Comparison of ENCODE assay signal across 7 mouse cellular contexts in genomic region chr11:70021264-70022132, GRCm38 (mm10). TPM values are rescaled to one million over a fixed set of nuclear protein-coding genes. Genes with fewer than 3 reads are reported as not detected.
A peak's percentile ranks its signal among the peaks of the same experiment; 100 is the strongest.
DNase-seq lines count a peak whose midpoint lies in the region; ATAC-seq and TF ChIP-seq lines count a peak whose summit lies in the region.

No protein-coding gene starts in this region.

- intact Hi-C loops in left cerebral cortex, postnatal 4 days (cut with DNase I) = no loop called here

- DNase-seq in adrenal gland, adult 8-10 months = peak; percentile 97
- peak; percentile 100 for DNase-seq in embryo, embryonic 9.5 days (ENCODE audit: extremely low spot score)
- peak; percentile 94 to 98 for DNase-seq in gastrocnemius, postnatal 4 days (ENCODE audit: low spot score in 2 of 2)
- peak; percentile 100 for DNase-seq in left cerebral cortex, postnatal 4 days

- peak overlapping the region; percentile 71 for H3K4me2 ChIP-seq in intestine, postnatal 0 days (replicated peaks; ENCODE audit: low read depth)
- peak overlapping the region; percentile 91 for H3K4me2 ChIP-seq in midbrain, embryonic 12.5 days (replicated peaks)

- H3K27ac ChIP-seq in intestine, postnatal 0 days (ENCODE audit: low read depth, low read length) = no peak overlapping the region
- H3K27ac ChIP-seq in midbrain, embryonic 12.5 days (replicated peaks) = peak overlapping the region; percentile 94
- no peak overlapping the region for H3K27ac ChIP-seq in small intestine, adult 2 months (ENCODE audit: insufficient read depth, low read depth, low read length)

- H3K27me3 ChIP-seq in intestine, postnatal 0 days (replicated peaks; ENCODE audit: control insufficient read depth, insufficient read depth, low read length) = peaks cover 20% of the 10 kb centered on the region
- no peaks in the 10 kb centered on the region for H3K27me3 ChIP-seq in midbrain, embryonic 12.5 days
- H3K27me3 ChIP-seq in small intestine, adult 2 months (ENCODE audit: control insufficient read depth, insufficient read depth, low read length) = peaks cover 15% of the 10 kb centered on the region

- H3K9me3 ChIP-seq in intestine, postnatal 0 days (ENCODE audit: control insufficient read depth) = no peaks in the 10 kb centered on the region
- no peaks in the 10 kb centered on the region for H3K9me3 ChIP-seq in midbrain, embryonic 12.5 days

- no peak for TF ChIP-seq POLR2A in small intestine, adult 2 months (IDR thresholded peaks at IDR 0.05; ENCODE audit: low read depth, low read length)

- TF ChIP-seq CTCF in intestine, postnatal 0 days (IDR thresholded peaks at IDR 0.05; ENCODE audit: low read depth) = 0 out of 2 replicates have a peak, but pooled peaks have one; percentile 17
- TF ChIP-seq CTCF in small intestine, adult 2 months (IDR thresholded peaks at IDR 0.05; ENCODE audit: extremely low read depth, insufficient read length, insufficient replicate concordance, low read depth, low read length) = no peak

- ATAC-seq in intestine, postnatal 0 days = peak; percentile 77
- ATAC-seq in midbrain, embryonic 12.5 days (ENCODE audit: low FRiP score, low read depth) = peak; percentile 64

- H3K9ac ChIP-seq in intestine, postnatal 0 days (ENCODE audit: low read depth, low read length) = no peak overlapping the region; the same call in 1 of the 2 replicates
- H3K9ac ChIP-seq in midbrain, embryonic 12.5 days (replicated peaks) = peak overlapping the region; percentile 43; the same call in 1 of the 2 replicates

- H3K4me1 ChIP-seq in intestine, postnatal 0 days (replicated peaks; ENCODE audit: control insufficient read depth, insufficient read depth, low read length) = 0 out of 2 replicates have a peak, but pooled peaks cover 2% of the 10 kb centered on the region
- H3K4me1 ChIP-seq in midbrain, embryonic 12.5 days = peaks cover 81% of the 10 kb centered on the region
- H3K4me1 ChIP-seq in small intestine, adult 2 months (ENCODE audit: control insufficient read depth, insufficient read depth, insufficient read length, low read length) = no peaks in the 10 kb centered on the region

- WGBS in intestine, postnatal 0 days = 2% methylated on average over 40 of the region's 40 CpGs
- WGBS in midbrain, embryonic 12.5 days = 1% methylated on average over 35 of the region's 40 CpGs
- WGBS in small intestine, adult 2 months = 3% methylated on average over 40 of the region's 40 CpGs

- H3K4me3 ChIP-seq in intestine, postnatal 0 days (ENCODE audit: low read depth, low read length) = peak overlapping the region; percentile 45
- H3K4me3 ChIP-seq in midbrain, embryonic 12.5 days = peak overlapping the region; percentile 72
- H3K4me3 ChIP-seq in small intestine, adult 2 months (ENCODE audit: low read depth, low read length) = peak overlapping the region; percentile 78

- no peaks in the 10 kb centered on the region for H3K36me3 ChIP-seq in intestine, postnatal 0 days (ENCODE audit: control insufficient read depth, insufficient read depth)
- no peaks in the 10 kb centered on the region for H3K36me3 ChIP-seq in midbrain, embryonic 12.5 days
- H3K36me3 ChIP-seq in small intestine, adult 2 months (ENCODE audit: control insufficient read depth, insufficient read depth, low read length) = no peaks in the 10 kb centered on the region

RNA-seq across cellular contexts. Expression of gene Dlg4, which starts 4.8 kb away (rescaled TPM):
- 10 to 100 TPM; 25.7 to 65.4 (median 45.9) TPM for total RNA-seq in adrenal gland, adult 8-10 months (2022)
- total RNA-seq in gastrocnemius, postnatal 4 days (2021) = 10 to 100 TPM; 23.9 to 33.8 TPM
- 1.4 and 1.8 TPM in 2 replicates for polyA plus RNA-seq in intestine, postnatal 0 days (2015; fragmentation: Nextera tagmentation; extraction: Ambion mirVana)
- 100 to 1,000 TPM; 496 to 497 TPM for total RNA-seq in left cerebral cortex, postnatal 4 days (2021)
- 23.9 and 30.2 TPM in 2 replicates for polyA plus RNA-seq in midbrain, embryonic 12.5 days (2016; fragmentation: Nextera tagmentation; extraction: Ambion mirVana)
- 5.3 and 5.5 TPM in 2 replicates for polyA plus RNA-seq in small intestine, adult 2 months (2012; rRNA removed)

RNA-seq across cellular contexts. Expression of gene Acadvl, which starts 6.3 kb away (rescaled TPM):
- 100 to 1,000 TPM; 323 to 415 (median 392) TPM for total RNA-seq in adrenal gland, adult 8-10 months (2022)
- total RNA-seq in gastrocnemius, postnatal 4 days (2021) = 100 to 1,000 TPM; 233 to 241 TPM
- polyA plus RNA-seq in intestine, postnatal 0 days (2015; fragmentation: Nextera tagmentation; extraction: Ambion mirVana) = 203 and 215 TPM in 2 replicates
- 10 to 100 TPM; 44.8 to 45.0 TPM for total RNA-seq in left cerebral cortex, postnatal 4 days (2021)
- polyA plus RNA-seq in midbrain, embryonic 12.5 days (2016; fragmentation: Nextera tagmentation; extraction: Ambion mirVana) = 50.7 and 57.9 TPM in 2 replicates
- polyA plus RNA-seq in small intestine, adult 2 months (2012; rRNA removed) = 65.6 and 109 TPM in 2 replicates

RNA-seq across cellular contexts. Expression of gene Dvl2, which starts 21.1 kb away (rescaled TPM):
- 10 to 100 TPM; 13.4 to 27.1 (median 20.5) TPM for total RNA-seq in adrenal gland, adult 8-10 months (2022)
- 10 to 100 TPM; 19.1 to 22.8 TPM for total RNA-seq in gastrocnemius, postnatal 4 days (2021)
- polyA plus RNA-seq in intestine, postnatal 0 days (2015; fragmentation: Nextera tagmentation; extraction: Ambion mirVana) = 9.1 TPM in 2 replicates
- 10 to 100 TPM; 38.8 to 40.1 TPM for total RNA-seq in left cerebral cortex, postnatal 4 days (2021)
- polyA plus RNA-seq in midbrain, embryonic 12.5 days (2016; fragmentation: Nextera tagmentation; extraction: Ambion mirVana) = 45.3 and 49.2 TPM in 2 replicates
- 5.2 and 7.4 TPM in 2 replicates for polyA plus RNA-seq in small intestine, adult 2 months (2012; rRNA removed)

RNA-seq across cellular contexts. Expression of gene Phf23, which starts 25.9 kb away (rescaled TPM):
- total RNA-seq in adrenal gland, adult 8-10 months (2022) = 10 to 100 TPM; 55.7 to 61.0 (median 58.4) TPM
- total RNA-seq in gastrocnemius, postnatal 4 days (2021) = 10 to 100 TPM; 31.5 to 34.7 TPM
- 32.6 and 37.7 TPM in 2 replicates for polyA plus RNA-seq in intestine, postnatal 0 days (2015; fragmentation: Nextera tagmentation; extraction: Ambion mirVana)
- total RNA-seq in left cerebral cortex, postnatal 4 days (2021) = 10 to 100 TPM; 46.2 to 48.7 TPM
- polyA plus RNA-seq in midbrain, embryonic 12.5 days (2016; fragmentation: Nextera tagmentation; extraction: Ambion mirVana) = 89.4 and 96.5 TPM in 2 replicates
- polyA plus RNA-seq in small intestine, adult 2 months (2012; rRNA removed) = 5.7 and 12.4 TPM in 2 replicates

RNA-seq across cellular contexts. Expression of gene Gabarap, which starts 30.6 kb away (rescaled TPM):
- 100 to 1,000 TPM; 369 to 430 (median 397) TPM for total RNA-seq in adrenal gland, adult 8-10 months (2022)
- 100 to 1,000 TPM; 234 to 246 TPM for total RNA-seq in gastrocnemius, postnatal 4 days (2021)
- 1,065 and 1,136 TPM in 2 replicates for polyA plus RNA-seq in intestine, postnatal 0 days (2015; fragmentation: Nextera tagmentation; extraction: Ambion mirVana)
- total RNA-seq in left cerebral cortex, postnatal 4 days (2021) = 100 to 1,000 TPM; 303 to 307 TPM
- 552 and 567 TPM in 2 replicates for polyA plus RNA-seq in midbrain, embryonic 12.5 days (2016; fragmentation: Nextera tagmentation; extraction: Ambion mirVana)
- polyA plus RNA-seq in small intestine, adult 2 months (2012; rRNA removed) = 211 and 564 TPM in 2 replicates

Comparison
In these comparisons a context has a peak if more than half of its experiments do, and no peak if none do; other contexts are left out.
1. RNA of gene Dlg4, which starts 4.8 kb away (total RNA-seq): 496 to 497 TPM in left cerebral cortex, postnatal 4 days; 25.7 to 65.4 TPM in adrenal gland, adult 8-10 months and 23.9 to 33.8 TPM in gastrocnemius, postnatal 4 days; every median in the first group is over 4 times any median in the second.
2. RNA of gene Acadvl, which starts 6.3 kb away (total RNA-seq): 323 to 415 TPM in adrenal gland, adult 8-10 months and 233 to 241 TPM in gastrocnemius, postnatal 4 days; 44.8 to 45.0 TPM in left cerebral cortex, postnatal 4 days; every median in the first group is over 4 times any median in the second.
3. Peak in every context shown above with its lines, with median percentiles within 50 percentile points of each other: DNase-seq and H3K4me3 ChIP-seq.